8 mouse cellular contexts compared by ENCODE assay signal in genomic region chr11:86994330-86994729, GRCm38 (mm10). TPM values are rescaled to one million over a fixed set of nuclear protein-coding genes. Genes with fewer than 3 reads are reported as not detected.
A peak's percentile ranks its signal among the peaks of the same experiment; 100 is the strongest.
DNase-seq lines count a peak whose midpoint lies in the region; ATAC-seq and TF ChIP-seq lines count a peak whose summit lies in the region.

No protein-coding gene starts in this region.

- H3K27ac ChIP-seq in neural tube, embryonic 11.5 days (ENCODE audit: low read depth, low read length), result no peak overlapping the region
- H3K27ac ChIP-seq in hindbrain, embryonic 12.5 days, result 0 out of 2 replicates have a peak overlapping the region, but pooled peaks have one; percentile 91
- H3K27ac ChIP-seq in liver, adult 2 months (replicated peaks; ENCODE audit: insufficient read depth, low read depth, low read length), result peak overlapping the region; percentile 84
- peak overlapping the region; percentile 93; the same call in 1 of the 2 replicates for H3K27ac ChIP-seq in stomach, postnatal 0 days (replicated peaks)

- peak overlapping the region; percentile 97 for H3K4me2 ChIP-seq in neural tube, embryonic 11.5 days (ENCODE audit: low read depth)
- H3K4me2 ChIP-seq in hindbrain, embryonic 12.5 days (replicated peaks), result peak overlapping the region; percentile 89
- peak overlapping the region; percentile 91 for H3K4me2 ChIP-seq in stomach, postnatal 0 days (replicated peaks; ENCODE audit: low read depth)

- intact Hi-C loops in gastrocnemius, postnatal 36 days (cut with DNase I), result loop anchor here (10.0 kb wide), 1 partner anchor 100 kb away; no protein-coding TSS in a partner anchor

- TF ChIP-seq EP300 in stomach, postnatal 0 days (optimal IDR thresholded peaks at IDR 0.05), result no peak

- no peaks in the 10 kb centered on the region for H3K27me3 ChIP-seq in neural tube, embryonic 11.5 days (ENCODE audit: control insufficient read depth, insufficient read depth, low read length)
- H3K27me3 ChIP-seq in hindbrain, embryonic 12.5 days, result no peaks in the 10 kb centered on the region; the same call in 1 of the 2 replicates
- H3K27me3 ChIP-seq in liver, adult 2 months (ENCODE audit: control insufficient read depth, insufficient read depth, low read length), result no peaks in the 10 kb centered on the region
- H3K27me3 ChIP-seq in stomach, postnatal 0 days (ENCODE audit: control insufficient read depth, insufficient read depth, low read length), result no peaks in the 10 kb centered on the region

- DNase-seq in neural tube, embryonic 11.5 days (ENCODE audit: low spot score), result no peak
- DNase-seq in neural tube, embryonic 10.5 days (ENCODE audit: extremely low spot score, low spot score), result no peak
- peak; percentile 76 for DNase-seq in liver, adult 2 months (ENCODE audit: extremely low read depth, low read depth, low spot score)
- DNase-seq in stomach, postnatal 0 days (ENCODE audit: low spot score), result no peak
- no peak for DNase-seq in right cerebral cortex, postnatal 36 days (ENCODE audit: low spot score in 2 of 2)
- no peak for DNase-seq in layer of hippocampus, postnatal 14 days (ENCODE audit: low spot score in 2 of 2)
- no peak for DNase-seq in gastrocnemius, postnatal 36 days

- TF ChIP-seq POLR2A in liver, adult 2 months (IDR thresholded peaks at IDR 0.05; ENCODE audit: extremely low read depth, insufficient read depth, low read length), result no peak

- no peak for TF ChIP-seq CTCF in liver, adult 2 months (IDR thresholded peaks at IDR 0.05; ENCODE audit: low read depth, low read length)
- TF ChIP-seq CTCF in stomach, postnatal 0 days (IDR thresholded peaks at IDR 0.05; ENCODE audit: low read depth), result no peak

- H3K4me3 ChIP-seq in neural tube, embryonic 11.5 days (ENCODE audit: low read depth, low read length), result peak overlapping the region; percentile 91
- H3K4me3 ChIP-seq in hindbrain, embryonic 12.5 days, result peak overlapping the region; percentile 77
- peak overlapping the region; percentile 46 for H3K4me3 ChIP-seq in liver, adult 2 months (ENCODE audit: insufficient read depth, low read depth, low read length)
- no peak overlapping the region for H3K4me3 ChIP-seq in stomach, postnatal 0 days (ENCODE audit: low read depth, low read length)

- no peak for ATAC-seq in neural tube, embryonic 11.5 days (ENCODE audit: insufficient read depth, low FRiP score, low TSS enrichment)
- no peak for ATAC-seq in hindbrain, embryonic 12.5 days (ENCODE audit: low FRiP score)
- no peak; the same call in 1 of the 2 replicates for ATAC-seq in stomach, postnatal 0 days (ENCODE audit: low FRiP score, low TSS enrichment)

- no peaks in the 10 kb centered on the region for H3K9me3 ChIP-seq in neural tube, embryonic 11.5 days (ENCODE audit: control insufficient read depth, low read length)
- H3K9me3 ChIP-seq in hindbrain, embryonic 12.5 days (replicated peaks), result no peaks in the 10 kb centered on the region
- no peaks in the 10 kb centered on the region for H3K9me3 ChIP-seq in stomach, postnatal 0 days (ENCODE audit: control insufficient read depth, low read length)

- H3K4me1 ChIP-seq in neural tube, embryonic 11.5 days (ENCODE audit: control insufficient read depth, insufficient read depth, low read length), result peaks cover 16% of the 10 kb centered on the region
- H3K4me1 ChIP-seq in hindbrain, embryonic 12.5 days, result peaks cover 42% of the 10 kb centered on the region
- H3K4me1 ChIP-seq in liver, adult 2 months (ENCODE audit: control insufficient read depth, insufficient read depth, low read length), result peaks cover 17% of the 10 kb centered on the region
- peaks cover 4% of the 10 kb centered on the region; the same call in 1 of the 2 replicates for H3K4me1 ChIP-seq in stomach, postnatal 0 days (replicated peaks; ENCODE audit: control insufficient read depth, insufficient read depth)

- no peak overlapping the region for H3K9ac ChIP-seq in neural tube, embryonic 11.5 days (ENCODE audit: low read length)
- no peak overlapping the region; the same call in 1 of the 2 replicates for H3K9ac ChIP-seq in hindbrain, embryonic 12.5 days
- H3K9ac ChIP-seq in liver, adult 2 months (ENCODE audit: low read depth, low read length), result peak overlapping the region; percentile 53
- no peak overlapping the region for H3K9ac ChIP-seq in stomach, postnatal 0 days (ENCODE audit: low read length)

- peaks cover 25% of the 10 kb centered on the region for H3K79me2 ChIP-seq in liver, adult 2 months (ENCODE audit: control insufficient read depth, insufficient read depth, low read length)

- no peaks in the 10 kb centered on the region for H3K36me3 ChIP-seq in neural tube, embryonic 11.5 days (ENCODE audit: control insufficient read depth, insufficient read depth, low read length)
- H3K36me3 ChIP-seq in hindbrain, embryonic 12.5 days, result no peaks in the 10 kb centered on the region
- no peaks in the 10 kb centered on the region for H3K36me3 ChIP-seq in liver, adult 2 months (ENCODE audit: control insufficient read depth, insufficient read depth, low read length)
- no peaks in the 10 kb centered on the region for H3K36me3 ChIP-seq in stomach, postnatal 0 days (ENCODE audit: control insufficient read depth, insufficient read depth, low read length)

- 15% methylated on average over 6 of the region's 6 CpGs for WGBS in neural tube, embryonic 11.5 days
- whole genome bisulfite sequencing in hindbrain, embryonic 12.5 days, result 6% methylated on average over 5 of the region's 6 CpGs
- 7% methylated on average over 6 of the region's 6 CpGs for WGBS in liver, adult 2 months
- 22% methylated on average over 6 of the region's 6 CpGs for WGBS in stomach, postnatal 0 days

RNA-seq across cellular contexts. Expression of gene Ypel2, which starts 0.8 kb away (rescaled TPM):
- polyA plus RNA-seq in neural tube, embryonic 11.5 days (2014; fragmentation: Nextera tagmentation; extraction: Ambion mirVana), result 6.1 and 7.0 TPM in 2 replicates
- 9.6 TPM in 2 replicates for polyA plus RNA-seq in hindbrain, embryonic 12.5 days (2016; fragmentation: Nextera tagmentation; extraction: Ambion mirVana)
- total RNA-seq in liver, adult 2 months (2014; rRNA removed), result 6.2 and 9.7 TPM in 2 replicates
- 5.1 and 6.6 TPM in 2 replicates for polyA plus RNA-seq in liver, adult 2 months (2012; rRNA removed)
- polyA plus RNA-seq in stomach, postnatal 0 days (2015; fragmentation: Nextera tagmentation; extraction: Ambion mirVana), result 3.9 and 4.0 TPM in 2 replicates
- total RNA-seq in layer of hippocampus, postnatal 14 days (2021), result 10 to 100 TPM; 20.5 to 21.9 TPM
- total RNA-seq in gastrocnemius, postnatal 36 days (2021), result 1 to 10 TPM; 4.1 to 4.8 TPM
